Mouse (Mus musculus) adipocyte (in vitro differentiated cells): ENCODE measurements around the gene Zswim4.

ENCODE experiments used
- DNase-seq: peaks from one replicate; pipeline ENCODE4 v3.0.0-alpha.2; 2016; ENCODE audit warnings: low spot score

The Zswim4 gene

DNA sequence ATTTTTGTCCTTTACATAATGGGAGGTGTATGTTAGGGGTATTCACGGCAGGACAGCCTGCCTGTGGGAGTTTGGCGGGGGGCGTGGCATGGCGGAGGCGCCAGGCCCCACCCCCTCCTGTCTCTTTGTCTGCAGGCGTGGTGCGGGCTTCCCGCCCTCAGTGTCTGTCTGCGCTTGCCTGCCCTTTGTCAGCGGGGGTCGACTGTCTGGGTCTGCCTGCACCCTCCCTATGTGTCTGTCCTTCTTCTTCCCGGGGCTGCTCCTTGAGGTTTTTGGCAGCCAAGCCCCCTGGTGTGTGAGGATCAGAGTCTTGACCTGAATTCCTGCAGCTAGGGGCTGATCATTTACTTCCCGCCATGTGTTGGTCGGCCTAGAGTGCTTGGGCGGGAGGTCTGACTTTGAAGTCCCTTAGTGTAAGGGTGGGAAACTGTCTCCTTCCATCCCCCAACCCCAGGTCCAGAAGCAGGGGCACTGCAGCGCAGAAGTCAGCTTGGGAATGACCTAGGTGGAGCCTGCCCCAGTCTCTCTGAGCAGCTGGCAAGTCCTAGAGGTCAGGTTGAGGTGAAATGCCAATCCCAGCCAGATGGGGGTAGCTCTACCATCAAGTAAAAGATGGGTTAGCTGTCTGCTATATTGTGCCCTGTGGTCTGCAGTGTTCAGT is 56.2 kb downstream of the Zswim4 start:
- no peak for DNase-seq

DNA sequence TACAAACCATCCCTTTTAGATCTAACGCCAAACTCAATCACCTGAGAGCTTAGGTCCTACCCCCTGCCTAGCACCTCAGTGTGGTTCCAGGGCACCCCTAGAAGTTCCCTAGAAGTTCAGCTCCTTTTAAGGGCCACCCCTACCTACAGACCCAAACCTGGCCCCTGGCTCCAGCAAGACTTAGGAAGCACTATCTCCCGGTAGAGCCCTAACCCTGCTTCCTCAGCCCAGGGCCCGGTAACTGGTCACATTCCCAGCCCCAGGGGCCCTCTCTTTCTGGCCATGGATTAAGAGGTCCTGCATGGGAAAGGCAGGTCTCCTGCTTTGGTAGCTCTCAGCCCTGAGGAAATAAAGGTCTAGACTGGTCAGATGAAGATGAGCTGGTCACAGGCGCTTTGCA is 56.9 kb downstream of the Zswim4 start:
- DNase-seq: no peak

DNA sequence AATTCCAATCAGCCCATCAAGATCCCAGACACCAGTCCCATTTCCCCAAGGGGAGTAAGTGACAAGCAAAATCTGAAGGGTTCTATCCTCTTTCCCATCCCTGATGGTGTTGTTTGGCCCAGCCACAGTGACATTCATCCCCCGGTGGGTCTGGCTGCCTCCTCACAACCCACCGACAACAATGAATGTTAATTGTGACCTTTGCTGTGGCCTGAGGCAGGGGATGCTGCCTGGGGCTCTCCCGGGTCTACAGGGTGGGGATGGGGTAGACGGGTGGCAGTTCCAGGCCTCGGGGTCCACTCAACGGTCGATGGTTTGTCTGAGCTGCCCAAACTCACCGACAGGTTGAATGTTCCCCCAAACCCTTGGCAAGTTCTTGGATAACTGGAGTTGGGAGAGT is 58.3 kb downstream of the Zswim4 start:
- no peak for DNase-seq

DNA sequence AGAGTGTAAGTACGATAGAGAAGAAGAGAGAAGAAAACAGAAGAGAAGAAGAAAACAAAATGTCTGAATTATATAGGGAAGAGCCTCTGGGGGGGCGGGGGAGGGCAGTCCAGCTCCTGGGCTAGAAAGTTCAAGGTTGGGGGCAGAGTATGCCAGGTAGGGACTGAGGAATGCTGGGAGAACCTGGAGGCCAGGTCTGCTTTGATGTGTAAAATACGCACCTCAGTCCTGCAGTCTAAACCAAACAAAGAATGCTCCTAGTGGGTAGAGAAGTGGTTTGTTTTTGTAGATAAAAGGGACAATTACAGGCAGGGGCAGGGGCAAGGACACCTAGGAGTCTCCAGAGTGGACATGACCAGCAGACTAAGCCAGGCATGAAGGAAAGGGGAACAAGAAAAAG is 59.5 kb downstream of the Zswim4 start:
- DNase-seq: no peak

DNA sequence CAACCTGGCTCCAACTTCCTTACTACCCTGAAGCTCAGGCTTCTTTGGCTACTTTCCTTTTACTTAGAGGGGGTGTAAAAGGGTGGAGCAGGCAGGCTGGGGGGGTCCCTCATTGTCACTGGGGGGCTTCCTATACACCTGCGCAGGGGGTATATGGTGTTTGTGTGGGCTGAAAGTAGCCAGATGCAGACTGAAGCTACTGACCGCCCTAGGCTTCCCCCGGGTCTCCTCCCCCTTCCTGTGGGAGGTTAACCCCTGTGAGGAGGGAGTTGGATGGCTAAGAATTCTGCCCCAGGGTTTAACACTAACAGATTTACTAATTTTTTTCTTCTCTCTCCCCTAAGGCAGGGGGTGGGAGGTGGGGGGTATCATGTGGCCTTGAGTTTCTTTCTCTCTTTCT is 60.3 kb downstream of the Zswim4 start:
- no peak for DNase-seq

DNA sequence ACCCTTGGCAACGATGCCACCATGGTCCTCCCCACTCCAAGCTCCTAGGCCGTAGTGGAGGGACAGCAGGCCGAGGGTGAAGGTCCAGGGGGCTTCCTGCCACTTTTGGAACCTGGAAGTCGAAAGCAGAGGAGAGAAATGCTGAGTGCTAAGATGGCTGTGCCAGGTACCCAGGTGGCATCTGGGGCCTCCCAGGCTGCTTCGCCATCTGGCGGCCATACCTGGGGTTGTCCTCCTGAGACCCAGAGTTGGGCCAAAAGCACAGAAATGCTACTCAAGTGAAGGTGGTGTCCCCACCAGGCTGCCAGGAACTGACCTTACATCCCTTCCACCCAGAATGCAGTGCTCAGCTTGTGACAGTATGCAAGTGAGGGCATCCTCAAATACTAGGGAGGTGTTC is 63.0 kb downstream of the Zswim4 start:
- no peak for DNase-seq

DNA sequence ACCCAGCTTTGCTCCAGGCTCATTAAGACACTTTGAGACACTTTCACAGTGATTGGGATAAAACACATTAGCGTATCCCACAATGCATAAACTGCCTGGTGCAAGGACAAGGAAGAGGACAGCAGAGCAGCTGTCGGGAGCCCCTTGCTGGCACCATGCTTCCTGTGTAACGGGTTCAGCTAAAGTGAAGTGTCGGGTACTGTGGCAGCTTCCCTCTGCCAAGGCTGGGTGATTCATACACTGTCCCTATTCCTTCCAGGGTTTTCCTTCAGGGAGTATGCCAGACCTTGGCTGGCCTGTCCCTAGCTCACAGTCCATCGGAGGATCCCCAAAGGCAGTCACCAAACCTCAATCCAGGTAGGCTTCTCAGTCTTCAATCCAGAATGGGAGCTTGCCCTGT is 66.8 kb downstream of the Zswim4 start:
- DNase-seq: no peak

DNA sequence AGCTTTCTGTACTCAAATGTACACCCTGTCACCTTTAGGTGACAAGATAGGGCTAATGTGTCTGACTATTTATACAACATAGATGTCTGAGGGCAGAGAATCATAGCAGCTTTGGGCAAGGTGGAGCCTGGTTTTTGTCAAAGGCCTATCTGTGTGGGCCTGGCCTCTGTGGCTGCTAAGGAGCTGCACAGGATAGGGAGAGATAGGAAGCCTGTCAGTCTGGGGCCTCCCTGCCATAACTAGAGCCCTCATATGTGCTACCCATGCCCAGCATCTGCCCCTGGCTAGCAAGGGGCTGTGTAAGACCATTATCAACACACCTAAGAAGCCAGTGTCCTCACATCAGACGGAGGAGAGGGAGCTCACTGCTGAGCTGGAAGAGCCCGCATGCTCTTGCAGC is 69.2 kb downstream of the Zswim4 start:
- no peak for DNase-seq
